Mouse (Mus musculus) hindbrain, embryonic 11.5 days (tissue): Measurements from ENCODE around the gene Sdcbp2. TPM values are rescaled to one million over a fixed set of nuclear protein-coding genes. Genes with fewer than 3 reads are reported as not detected.

Experiments
- ATAC-seq: fragments of 200-750 bp; cut with Nextera tagmentation; 2 replicates; pipeline ENCODE4 v1.8.0; 2017; ENCODE audit warnings: mild to moderate bottlenecking, moderate TSS enrichment, moderate library complexity; ENCODE audit not compliant: low FRiP score
- DNase-seq: peaks from one replicate; pipeline ENCODE4 v3.0.0-alpha.2; 2015; ENCODE audit warnings: low spot score
- H3K27ac ChIP-seq: fragments of 300-500 bp; sonication (generic); 2 replicates; pipeline ENCODE4 v1.5.1; 2014; ENCODE audit warnings: mild to moderate bottlenecking, low read depth, low read length
- H3K27me3 ChIP-seq: fragments of 300-500 bp; sonication (generic); 2 replicates; pipeline ENCODE4 v1.6.1; 2014; ENCODE audit warnings: mild to moderate bottlenecking, low read length, moderate library complexity, mixed read lengths; ENCODE audit not compliant: control insufficient read depth, insufficient read depth
- H3K36me3 ChIP-seq: fragments of 300-500 bp; sonication (generic); 2 replicates; pipeline ENCODE4 v1.6.1; 2014; ENCODE audit warnings: mild to moderate bottlenecking, low read length, moderate library complexity, mixed read lengths; ENCODE audit not compliant: control insufficient read depth, insufficient read depth
- H3K4me1 ChIP-seq: fragments of 300-500 bp; sonication (generic); replicated peaks from 2 replicates; pipeline ENCODE4 v1.6.1; 2014; ENCODE audit warnings: low read length, mixed read lengths; ENCODE audit not compliant: control insufficient read depth, insufficient read depth
- H3K4me2 ChIP-seq: fragments of 300-500 bp; sonication (generic); replicated peaks from 2 replicates; pipeline ENCODE4 v1.6.1; 2014; ENCODE audit warnings: mild to moderate bottlenecking, low read depth, low read length
- H3K4me3 ChIP-seq: fragments of 300-500 bp; sonication (generic); 2 replicates; pipeline ENCODE4 v1.5.1; 2014; ENCODE audit warnings: low read depth, low read length
- H3K9ac ChIP-seq: fragments of 300-500 bp; sonication (generic); 2 replicates; pipeline ENCODE4 v1.6.1; 2014; ENCODE audit warnings: low read depth, low read length
- H3K9me3 ChIP-seq: fragments of 300-500 bp; sonication (generic); 2 replicates; pipeline ENCODE4 v1.6.1; 2016; ENCODE audit warnings: low read length; ENCODE audit not compliant: control insufficient read depth
- WGBS: fragments of 180-500 bp; shearing (Covaris S2); extraction: QIAGEN DNeasy Blood & Tissue Kit; methylation state at CpG from one replicate; pipeline ENCODE4 v1.1.7; 2014; 5-methylcytosine and 5-hydroxymethylcytosine counted together
- polyA plus RNA-seq: library from polyadenylated mRNA; unstranded; fragments of >200 nt; fragmentation: Nextera tagmentation; extraction: Ambion mirVana; gene quantifications from 2 replicates; pipeline ENCODE4 v1.2.1, GENCODE M21; 2014

Sdcbp2 gene
- polyA plus RNA-seq, 1 experiment from 2014 or later = 0.94 TPM

DNA sequence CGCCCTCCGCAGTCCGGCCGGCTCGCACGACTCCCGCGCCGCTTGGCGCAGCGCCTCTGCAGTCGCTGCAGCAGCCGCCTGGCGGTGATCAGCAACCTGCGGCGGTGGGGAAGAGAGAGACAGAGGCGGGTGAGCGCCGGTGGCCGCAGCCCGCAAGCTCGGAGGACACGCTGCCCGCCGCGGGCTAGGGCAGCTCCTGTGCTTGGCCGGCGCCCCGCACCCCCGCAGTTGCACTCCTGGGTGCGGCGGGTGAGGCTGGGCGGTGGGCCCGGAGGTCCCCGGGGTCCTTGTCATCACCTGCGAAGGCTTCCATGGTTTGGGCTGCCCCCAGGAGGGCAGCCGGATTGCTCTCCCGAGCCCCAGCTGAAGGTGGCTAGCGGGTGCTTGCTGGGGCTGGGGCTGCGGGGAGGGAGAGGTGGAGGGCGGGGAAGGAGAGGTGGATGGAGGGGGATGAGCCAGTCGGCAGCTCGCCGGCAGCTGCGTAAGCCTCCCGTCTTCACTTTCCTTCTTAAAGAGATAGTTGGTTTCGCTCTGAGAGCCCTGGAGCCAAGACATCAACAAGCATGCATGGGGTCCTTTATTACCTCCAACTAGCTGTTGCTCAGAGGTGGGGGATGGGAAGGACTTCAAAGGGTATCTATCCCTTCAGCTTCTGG, 59.9 kb downstream of the Sdcbp2 start, which contains the start of gene Snph:
TSS of gene Snph (minus strand) at position 435 of the 656 bp plus-strand sequence.
- peak within 1 kb of the TSS; percentile 69 for H3K4me2 ChIP-seq
- H3K9me3 ChIP-seq = no peaks in the 10 kb centered on the region
- peak within 1 kb of the TSS; percentile 33; the same call in 1 of the 2 replicates for H3K27ac ChIP-seq
- peak within 1 kb of the TSS; percentile 66 for H3K4me3 ChIP-seq
- peak; percentile 80 for DNase-seq
- H3K9ac ChIP-seq = peak within 1 kb of the TSS; percentile 71
- ATAC-seq = peak; percentile 92
- H3K27me3 ChIP-seq = peaks cover 6% of the 10 kb centered on the region; the same call in 1 of the 2 replicates
- under 1% methylated on average over 30 of the region's 47 CpGs for WGBS
- no peaks in the 10 kb centered on the region for H3K36me3 ChIP-seq
- no peaks in the 10 kb centered on the region for H3K4me1 ChIP-seq

DNA sequence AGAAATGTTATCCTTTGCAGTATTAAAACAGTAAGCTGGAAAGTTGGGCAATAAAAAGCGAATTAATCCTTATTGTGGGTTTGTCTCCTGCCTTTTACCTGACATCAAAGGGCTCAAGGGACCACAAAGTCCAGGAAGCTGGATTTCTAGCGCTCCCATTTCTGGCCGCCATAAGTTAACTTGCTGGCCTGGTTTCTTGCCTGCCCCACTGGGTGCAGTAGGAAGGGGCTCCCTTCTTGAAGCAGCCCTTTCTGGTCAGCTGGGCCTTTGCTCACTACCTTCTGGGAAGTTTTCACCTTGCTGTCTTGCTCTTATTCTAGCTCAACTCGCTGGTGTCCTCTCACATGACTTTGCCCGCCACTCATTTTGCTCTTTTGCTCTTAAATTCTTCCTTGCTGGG, 60.6 kb downstream of the Sdcbp2 start:
- Histone ChIP-seq H3K9ac (no peak overlapping the region), H3K36me3 (no peaks in the 10 kb centered on the region), H3K27me3 (peaks cover 6% of the 10 kb centered on the region; the same call in 1 of the 2 replicates), H3K9me3 (no peaks in the 10 kb centered on the region), H3K4me1 (no peaks in the 10 kb centered on the region), H3K27ac (no peak overlapping the region), H3K4me3 (no peak overlapping the region), H3K4me2 (no peak overlapping the region)
- ATAC-seq = no peak
- WGBS = 46% methylated on average over 5 of the region's 5 CpGs
- DNase-seq = no peak

- H3K4me3 ChIP-seq = no peak overlapping the region
- H3K27ac ChIP-seq = no peak overlapping the region
- 38% methylated on average over 2 of the region's 2 CpGs for WGBS
- H3K4me1 ChIP-seq = no peaks in the 10 kb centered on the region
- H3K4me2 ChIP-seq = no peak overlapping the region
- ATAC-seq (no peak), DNase-seq (no peak)
- no peak overlapping the region for H3K9ac ChIP-seq
- H3K27me3 ChIP-seq = peaks cover 6% of the 10 kb centered on the region; the same call in 1 of the 2 replicates
- H3K9me3 ChIP-seq = no peaks in the 10 kb centered on the region
- no peaks in the 10 kb centered on the region for H3K36me3 ChIP-seq
Measured at GRCm38 (mm10) chr2:151634903-151635302, 62.5 kb downstream of the Sdcbp2 start.

DNA sequence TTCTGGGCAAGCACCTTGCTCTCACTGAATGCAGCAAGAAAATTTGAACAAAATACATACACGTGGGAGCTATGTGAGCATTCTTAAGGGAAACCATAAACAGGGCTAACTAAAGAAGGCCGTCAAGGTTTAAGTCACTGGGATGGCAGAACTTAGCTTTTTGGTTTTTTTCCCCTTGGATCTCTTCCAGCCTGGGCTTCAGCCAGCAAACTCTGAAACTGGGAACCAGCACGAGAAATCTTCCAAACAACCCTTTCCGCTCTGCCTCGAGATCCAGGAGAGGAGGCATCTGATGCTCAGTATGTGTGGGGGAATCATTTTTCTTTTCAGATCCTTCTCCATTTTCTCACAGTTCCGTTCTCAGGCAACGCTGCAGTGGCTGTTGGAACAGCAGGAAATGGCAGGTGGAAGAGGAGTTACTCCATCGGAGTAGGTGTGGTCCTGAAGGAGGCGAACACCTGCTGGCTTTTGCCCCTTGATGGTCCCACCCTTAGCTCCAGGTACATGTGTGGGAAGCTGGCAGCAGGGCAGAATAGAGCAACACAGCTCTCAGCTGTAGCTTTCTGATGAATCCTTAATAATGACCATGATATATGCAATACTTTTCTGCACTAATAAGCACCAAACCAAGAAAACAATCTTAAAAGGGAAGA, 63.1 kb downstream of the Sdcbp2 start:
- no peak overlapping the region for H3K4me2 ChIP-seq
- ATAC-seq = no peak
- no peaks in the 10 kb centered on the region for H3K4me1 ChIP-seq
- H3K27me3 ChIP-seq = peaks cover 6% of the 10 kb centered on the region; the same call in 1 of the 2 replicates
- H3K9me3 ChIP-seq = no peaks in the 10 kb centered on the region
- no peak overlapping the region for H3K4me3 ChIP-seq
- no peaks in the 10 kb centered on the region for H3K36me3 ChIP-seq
- no peak for DNase-seq
- H3K27ac ChIP-seq = no peak overlapping the region
- whole genome bisulfite sequencing = 80% methylated on average over 9 of the region's 9 CpGs
- H3K9ac ChIP-seq = no peak overlapping the region

GRCm38 (mm10) chr2:151636015-151636402, 63.6 kb downstream of the Sdcbp2 start:
- Histone ChIP-seq H3K9ac (no peak overlapping the region), H3K36me3 (no peaks in the 10 kb centered on the region), H3K27ac (no peak overlapping the region), H3K9me3 (no peaks in the 10 kb centered on the region), H3K27me3 (peaks cover 6% of the 10 kb centered on the region; the same call in 1 of the 2 replicates), H3K4me3 (no peak overlapping the region), H3K4me2 (no peak overlapping the region), H3K4me1 (no peaks in the 10 kb centered on the region)
- no peak for DNase-seq
- ATAC-seq = no peak
- WGBS = 70% methylated on average over 2 of the region's 2 CpGs

Other genes starting within 250 kb of the Sdcbp2 start
- gene 4921509C19Rik, start 96.5 kb upstream of the Sdcbp2 start, polyA plus RNA-seq = not detected in 2 replicates
- gene Nsfl1c, start 78.4 kb upstream of the Sdcbp2 start, polyA plus RNA-seq = 294 and 295 TPM in 2 replicates
- gene Fkbp1a, start 30.1 kb upstream of the Sdcbp2 start, polyA plus RNA-seq = 610 and 637 TPM in 2 replicates
- gene Snph, start 60.0 kb downstream of the Sdcbp2 start, polyA plus RNA-seq = 2.3 and 2.7 TPM in 2 replicates
- 0.17 TPM in 1 of 2 replicates, not detected in the other for gene Rad21l, start 95.9 kb downstream of the Sdcbp2 start, polyA plus RNA-seq
- gene Tmem74b, start 129.4 kb downstream of the Sdcbp2 start, polyA plus RNA-seq = 4.3 and 5.2 TPM in 2 replicates
- 43.5 and 45.9 TPM in 2 replicates for gene Psmf1, start 171.6 kb downstream of the Sdcbp2 start, polyA plus RNA-seq